Mouse (Mus musculus) cerebellum, adult 2 months (tissue): ENCODE measurements around the gene Rrp9.

Experiments
- CTCF ChIP-seq: fragments of 200-500 bp; IDR thresholded peaks from 2 replicates; pipeline ENCODE4 v1.5.1; 2011; ENCODE audit warnings: low read depth, mild to moderate bottlenecking, control low read depth, low read length, moderate library complexity, borderline replicate concordance; ENCODE audit not compliant: insufficient read depth
- POLR2A ChIP-seq: fragments of 200-500 bp; IDR thresholded peaks from 2 replicates; pipeline ENCODE4 v1.6.1; 2011; ENCODE audit warnings: low read length, control low read depth, borderline replicate concordance; ENCODE audit not compliant: insufficient read depth

DNA sequence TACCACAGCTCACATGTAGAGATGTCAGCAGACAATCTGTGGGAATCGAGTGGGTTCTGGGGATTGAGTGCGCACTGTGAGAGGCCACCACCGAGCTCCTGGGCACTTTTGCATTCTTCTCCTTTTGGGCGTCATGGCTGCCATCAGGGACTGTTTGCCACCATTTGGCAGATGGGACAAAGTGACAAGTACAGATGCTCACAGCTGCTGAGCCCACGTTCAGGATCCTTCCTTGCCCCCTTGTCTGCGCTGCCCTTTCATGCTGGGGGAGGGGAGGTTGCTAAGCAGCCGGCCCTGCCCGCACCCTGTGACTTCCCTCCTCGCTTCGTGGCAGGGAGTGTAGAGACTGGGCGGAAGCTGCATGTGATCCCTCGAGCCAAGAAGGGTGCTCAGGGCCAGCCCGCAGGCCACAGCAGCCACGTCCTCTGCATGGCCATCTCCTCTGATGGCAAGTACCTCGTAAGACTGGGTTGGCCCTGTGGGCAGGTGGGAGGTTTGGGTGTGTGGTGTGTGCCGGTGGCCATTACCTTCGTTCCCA, 6.9 kb downstream of the Rrp9 start:
- TF ChIP-seq POLR2A, result no peak
- no peak for TF ChIP-seq CTCF
